ENCODE assay signal across 15 mouse cellular contexts in the genomic region with DNA sequence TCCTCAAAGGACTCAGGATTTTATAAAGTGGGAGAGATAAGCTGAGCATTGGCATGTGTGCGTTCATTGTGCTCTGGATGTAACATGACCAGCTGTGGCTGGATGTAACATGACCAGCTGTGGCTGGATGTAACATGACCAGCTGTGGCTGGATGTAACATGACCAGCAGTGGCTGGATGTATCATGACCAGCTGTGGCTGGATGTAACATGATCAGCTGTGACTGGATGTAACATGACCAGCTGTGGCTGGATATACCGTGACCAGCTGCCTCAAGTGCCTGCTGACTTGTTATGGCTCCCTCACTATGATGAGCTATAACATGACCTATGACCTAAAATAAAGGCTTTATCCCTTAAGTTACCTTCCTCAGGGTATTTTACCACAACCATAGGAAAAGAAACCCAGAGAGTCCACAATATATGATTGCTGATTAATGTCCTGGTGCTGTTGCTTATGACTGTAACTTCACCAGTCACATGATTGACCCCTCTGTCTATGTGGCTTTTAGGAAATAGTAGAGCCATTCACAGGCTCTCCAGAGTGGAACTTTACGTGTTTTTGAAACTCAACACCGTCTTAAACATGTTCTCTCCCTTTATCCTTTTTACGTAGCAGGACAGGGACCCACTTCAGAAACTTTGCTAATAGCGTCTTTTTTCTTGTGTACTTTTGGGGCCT. TPM values are rescaled to one million over a fixed set of nuclear protein-coding genes. Genes with fewer than 3 reads are reported as not detected.
DNase-seq lines count a peak whose midpoint lies in the region; ATAC-seq and TF ChIP-seq lines count a peak whose summit lies in the region.
"Had no signal": no experiment of that assay in that cellular context is flagged by ENCODE, and none has a peak within 500 bp of the region (broad histone marks: within the 10 kb centered on the region; RNA-seq: fewer than 3 reads in every experiment).

No protein-coding gene starts in this region.

- no peak for DNase-seq in forebrain, embryonic 10.5 days (ENCODE audit: extremely low spot score, low spot score)
- no peak for DNase-seq in forebrain, embryonic 11.5 days (ENCODE audit: low spot score)
- peak; percentile 27 for DNase-seq in neural tube, embryonic 10.5 days (ENCODE audit: extremely low spot score, low spot score)
- DNase-seq in limb, embryonic 11.5 days (ENCODE audit: low spot score) = peak; percentile 79
- DNase-seq in cerebellum, adult 2 months = no peak
- no peak for DNase-seq in cerebellum, postnatal 14 days
- DNase-seq: B cell, adult 2 months; cerebellum, adult 9-10 months; heart, postnatal 36 days; kidney, postnatal 4 days had no signal

- 0 out of 2 replicates have a peak overlapping the region, but pooled peaks have one; percentile 11 for H3K27ac ChIP-seq in forebrain, embryonic 10.5 days
- no peak overlapping the region for H3K27ac ChIP-seq in forebrain, embryonic 11.5 days (ENCODE audit: low read depth, low read length)
- H3K27ac ChIP-seq in neural tube, embryonic 15.5 days (replicated peaks) = no peak overlapping the region
- H3K27ac ChIP-seq in limb, embryonic 11.5 days (replicated peaks; ENCODE audit: low read depth, low read length) = peak overlapping the region; percentile 82
- H3K27ac ChIP-seq in heart, embryonic 12.5 days (ENCODE audit: poor library complexity, severe bottlenecking) = no peak overlapping the region
- no peak overlapping the region for H3K27ac ChIP-seq in cerebellum, adult 2 months (ENCODE audit: insufficient read depth, low read length)
- H3K27ac ChIP-seq: liver, embryonic 14.5 days had no signal

- H3K4me2 ChIP-seq in forebrain, embryonic 11.5 days (ENCODE audit: low read depth, low read length, severe bottlenecking) = no peak overlapping the region
- H3K4me2 ChIP-seq in neural tube, embryonic 15.5 days = no peak overlapping the region
- no peak overlapping the region; the same call in 1 of the 2 replicates for H3K4me2 ChIP-seq in limb, embryonic 11.5 days (ENCODE audit: low read depth, severe bottlenecking)
- H3K4me2 ChIP-seq in heart, embryonic 12.5 days = no peak overlapping the region

- no peak for TF ChIP-seq CTCF in cerebellum, adult 2 months (IDR thresholded peaks at IDR 0.05; ENCODE audit: borderline replicate concordance, insufficient read depth, low read depth, low read length)

- H3K9ac ChIP-seq in forebrain, embryonic 11.5 days (ENCODE audit: low read length) = no peak overlapping the region
- no peak overlapping the region for H3K9ac ChIP-seq in neural tube, embryonic 15.5 days (replicated peaks)
- no peak overlapping the region for H3K9ac ChIP-seq in limb, embryonic 11.5 days (ENCODE audit: low read length)
- H3K9ac ChIP-seq in heart, embryonic 12.5 days = no peak overlapping the region
- H3K9ac ChIP-seq: liver, embryonic 14.5 days had no signal

- peaks cover 33% of the 10 kb centered on the region for H3K36me3 ChIP-seq in forebrain, embryonic 10.5 days (replicated peaks)
- no peaks in the 10 kb centered on the region; the same call in 1 of the 2 replicates for H3K36me3 ChIP-seq in forebrain, embryonic 11.5 days (ENCODE audit: control insufficient read depth, insufficient read depth, low read length)
- H3K36me3 ChIP-seq in neural tube, embryonic 15.5 days = no peaks in the 10 kb centered on the region
- H3K36me3 ChIP-seq in limb, embryonic 11.5 days (ENCODE audit: control insufficient read depth, insufficient read depth, low read length) = no peaks in the 10 kb centered on the region
- peaks cover 9% of the 10 kb centered on the region; the same call in 1 of the 2 replicates for H3K36me3 ChIP-seq in heart, embryonic 12.5 days

- WGBS in forebrain, embryonic 10.5 days = 71% methylated on average over 6 of the region's 6 CpGs
- 63% methylated on average over 6 of the region's 6 CpGs for WGBS in forebrain, embryonic 11.5 days
- WGBS in neural tube, embryonic 15.5 days = 59% methylated on average over 6 of the region's 6 CpGs
- whole genome bisulfite sequencing in limb, embryonic 11.5 days = 41% methylated on average over 6 of the region's 6 CpGs
- 80% methylated on average over 6 of the region's 6 CpGs for WGBS in heart, embryonic 12.5 days
- whole genome bisulfite sequencing in cerebellum, adult 2 months = 79% methylated on average over 6 of the region's 6 CpGs

- H3K9me3 ChIP-seq in forebrain, embryonic 10.5 days = no peaks in the 10 kb centered on the region
- no peaks in the 10 kb centered on the region for H3K9me3 ChIP-seq in forebrain, embryonic 11.5 days (ENCODE audit: control insufficient read depth, low read length)
- no peaks in the 10 kb centered on the region for H3K9me3 ChIP-seq in neural tube, embryonic 15.5 days (replicated peaks)
- H3K9me3 ChIP-seq in limb, embryonic 11.5 days (ENCODE audit: control insufficient read depth, low read length) = no peaks in the 10 kb centered on the region
- H3K9me3 ChIP-seq in heart, embryonic 12.5 days (replicated peaks) = no peaks in the 10 kb centered on the region

- ATAC-seq in forebrain, embryonic 11.5 days (replicated peaks; ENCODE audit: low FRiP score) = no peak
- no peak for ATAC-seq in neural tube, embryonic 15.5 days (ENCODE audit: low FRiP score)
- peak; percentile 81 for ATAC-seq in limb, embryonic 11.5 days (ENCODE audit: insufficient number of reproducible peaks, low FRiP score, low TSS enrichment, low read depth)
- no peak for ATAC-seq in heart, embryonic 12.5 days (ENCODE audit: insufficient number of reproducible peaks, low FRiP score)
- ATAC-seq: intestine, embryonic 16.5 days had no signal

- TF ChIP-seq POLR2A in cerebellum, adult 2 months (IDR thresholded peaks at IDR 0.05; ENCODE audit: borderline replicate concordance, insufficient read depth, low read length) = no peak

- H3K4me1 ChIP-seq in forebrain, embryonic 10.5 days = peaks cover 34% of the 10 kb centered on the region
- no peaks in the 10 kb centered on the region for H3K4me1 ChIP-seq in forebrain, embryonic 11.5 days (replicated peaks; ENCODE audit: control insufficient read depth, insufficient read depth, low read length)
- H3K4me1 ChIP-seq in neural tube, embryonic 15.5 days = peaks cover 11% of the 10 kb centered on the region
- H3K4me1 ChIP-seq in limb, embryonic 11.5 days (ENCODE audit: control insufficient read depth, insufficient read depth, low read length) = peaks cover 8% of the 10 kb centered on the region; the same call in 1 of the 2 replicates
- H3K4me1 ChIP-seq in heart, embryonic 12.5 days (replicated peaks) = no peaks in the 10 kb centered on the region
- no peaks in the 10 kb centered on the region for H3K4me1 ChIP-seq in cerebellum, adult 2 months (ENCODE audit: control insufficient read depth, insufficient read depth, low read length)

- no peaks in the 10 kb centered on the region for H3K27me3 ChIP-seq in forebrain, embryonic 10.5 days (ENCODE audit: poor library complexity, severe bottlenecking)
- no peaks in the 10 kb centered on the region for H3K27me3 ChIP-seq in forebrain, embryonic 11.5 days (ENCODE audit: control insufficient read depth, insufficient read depth, low read length)
- no peaks in the 10 kb centered on the region for H3K27me3 ChIP-seq in neural tube, embryonic 15.5 days (replicated peaks)
- no peaks in the 10 kb centered on the region for H3K27me3 ChIP-seq in limb, embryonic 11.5 days (ENCODE audit: control insufficient read depth, insufficient read depth, low read length)
- H3K27me3 ChIP-seq in heart, embryonic 12.5 days (replicated peaks) = peaks cover 7% of the 10 kb centered on the region
- no peaks in the 10 kb centered on the region for H3K27me3 ChIP-seq in cerebellum, adult 2 months (ENCODE audit: control insufficient read depth, insufficient read depth, low read length)

- no peak overlapping the region for H3K4me3 ChIP-seq in forebrain, embryonic 10.5 days
- no peak overlapping the region for H3K4me3 ChIP-seq in forebrain, embryonic 11.5 days (ENCODE audit: low read depth, low read length)
- no peak overlapping the region for H3K4me3 ChIP-seq in neural tube, embryonic 15.5 days (replicated peaks)
- H3K4me3 ChIP-seq in limb, embryonic 11.5 days (ENCODE audit: low read depth, low read length) = no peak overlapping the region
- no peak overlapping the region for H3K4me3 ChIP-seq in heart, embryonic 12.5 days
- H3K4me3 ChIP-seq in cerebellum, adult 2 months (replicated peaks; ENCODE audit: insufficient read depth, low read depth, low read length) = no peak overlapping the region
- H3K4me3 ChIP-seq: erythroblast, embryonic 14.5 days had no signal

RNA-seq across cellular contexts. Expression of gene Xrcc5, which starts 2.7 kb away (rescaled TPM):
- 49.1 and 52.2 TPM in 2 replicates for polyA plus RNA-seq in forebrain, embryonic 10.5 days (2016; fragmentation: Nextera tagmentation; extraction: Ambion mirVana)
- polyA plus RNA-seq in forebrain, embryonic 11.5 days (2014; fragmentation: Nextera tagmentation; extraction: Ambion mirVana) = 51.9 and 53.3 TPM in 2 replicates
- 15.1 and 27.7 TPM in 2 replicates for polyA plus RNA-seq in neural tube, embryonic 15.5 days (2015; fragmentation: Nextera tagmentation; extraction: Ambion mirVana)
- polyA plus RNA-seq in limb, embryonic 11.5 days (2014; fragmentation: Nextera tagmentation; extraction: Ambion mirVana) = 78.9 and 84.2 TPM in 2 replicates
- polyA plus RNA-seq in heart, embryonic 12.5 days (2016; fragmentation: Nextera tagmentation; extraction: Ambion mirVana) = 20.5 and 22.9 TPM in 2 replicates
- polyA plus RNA-seq in cerebellum, adult 2 months (2012; rRNA removed) = 13.3 TPM in 2 replicates

RNA-seq across cellular contexts. Expression of gene Tmem169, which starts 25.7 kb away (rescaled TPM):
- polyA plus RNA-seq in forebrain, embryonic 10.5 days (2016; fragmentation: Nextera tagmentation; extraction: Ambion mirVana) = 3.1 and 3.3 TPM in 2 replicates
- polyA plus RNA-seq in forebrain, embryonic 11.5 days (2014; fragmentation: Nextera tagmentation; extraction: Ambion mirVana) = 11.9 and 12.4 TPM in 2 replicates
- polyA plus RNA-seq in neural tube, embryonic 15.5 days (2015; fragmentation: Nextera tagmentation; extraction: Ambion mirVana) = 30.9 and 32.8 TPM in 2 replicates
- 4.5 and 5.2 TPM in 2 replicates for polyA plus RNA-seq in limb, embryonic 11.5 days (2014; fragmentation: Nextera tagmentation; extraction: Ambion mirVana)
- polyA plus RNA-seq in heart, embryonic 12.5 days (2016; fragmentation: Nextera tagmentation; extraction: Ambion mirVana) = 0.22 and 0.29 TPM in 2 replicates
- 16.4 and 18.3 TPM in 2 replicates for polyA plus RNA-seq in cerebellum, adult 2 months (2012; rRNA removed)
- polyA plus RNA-seq: erythroblast, embryonic 14.5 days had no signal

RNA-seq across cellular contexts. Expression of gene Pecr, which starts 25.8 kb away (rescaled TPM):
- 22.5 and 23.5 TPM in 2 replicates for polyA plus RNA-seq in forebrain, embryonic 10.5 days (2016; fragmentation: Nextera tagmentation; extraction: Ambion mirVana)
- polyA plus RNA-seq in forebrain, embryonic 11.5 days (2014; fragmentation: Nextera tagmentation; extraction: Ambion mirVana) = 14.5 and 16.8 TPM in 2 replicates
- polyA plus RNA-seq in neural tube, embryonic 15.5 days (2015; fragmentation: Nextera tagmentation; extraction: Ambion mirVana) = 8.0 and 14.8 TPM in 2 replicates
- 28.9 and 30.1 TPM in 2 replicates for polyA plus RNA-seq in limb, embryonic 11.5 days (2014; fragmentation: Nextera tagmentation; extraction: Ambion mirVana)
- 16.9 and 18.7 TPM in 2 replicates for polyA plus RNA-seq in heart, embryonic 12.5 days (2016; fragmentation: Nextera tagmentation; extraction: Ambion mirVana)
- polyA plus RNA-seq in cerebellum, adult 2 months (2012; rRNA removed) = 6.2 and 6.8 TPM in 2 replicates

Comparison
In these comparisons a context has a peak if more than half of its experiments do, and no peak if none do; other contexts are left out.
1. H3K27ac ChIP-seq: peak in forebrain, embryonic 10.5 days (single experiment) and limb, embryonic 11.5 days (single experiment); none in forebrain, embryonic 11.5 days (single experiment), neural tube, embryonic 15.5 days (single experiment), heart, embryonic 12.5 days (single experiment) and cerebellum, adult 2 months (single experiment).
2. DNase-seq: peak in neural tube, embryonic 10.5 days (single experiment) and limb, embryonic 11.5 days (single experiment); none in forebrain, embryonic 10.5 days (single experiment), forebrain, embryonic 11.5 days (single experiment), cerebellum, adult 2 months (0 of 2) and cerebellum, postnatal 14 days (0 of 2).